Mouse (Mus musculus): Measurements from ENCODE around the gene Ralgps1. TPM values are rescaled to one million over a fixed set of nuclear protein-coding genes. Genes with fewer than 3 reads are reported as not detected.

The Ralgps1 gene
- 1.2 and 1.5 TPM in 2 replicates for total RNA-seq (2012; rRNA removed)
- 0.62 and 0.95 TPM in 2 replicates for total RNA-seq (2014; rRNA removed)
- 1.3 and 2.1 TPM in 2 replicates for polyA plus RNA-seq (2012; ENCODE audit: insufficient read length, low read depth)

DNA sequence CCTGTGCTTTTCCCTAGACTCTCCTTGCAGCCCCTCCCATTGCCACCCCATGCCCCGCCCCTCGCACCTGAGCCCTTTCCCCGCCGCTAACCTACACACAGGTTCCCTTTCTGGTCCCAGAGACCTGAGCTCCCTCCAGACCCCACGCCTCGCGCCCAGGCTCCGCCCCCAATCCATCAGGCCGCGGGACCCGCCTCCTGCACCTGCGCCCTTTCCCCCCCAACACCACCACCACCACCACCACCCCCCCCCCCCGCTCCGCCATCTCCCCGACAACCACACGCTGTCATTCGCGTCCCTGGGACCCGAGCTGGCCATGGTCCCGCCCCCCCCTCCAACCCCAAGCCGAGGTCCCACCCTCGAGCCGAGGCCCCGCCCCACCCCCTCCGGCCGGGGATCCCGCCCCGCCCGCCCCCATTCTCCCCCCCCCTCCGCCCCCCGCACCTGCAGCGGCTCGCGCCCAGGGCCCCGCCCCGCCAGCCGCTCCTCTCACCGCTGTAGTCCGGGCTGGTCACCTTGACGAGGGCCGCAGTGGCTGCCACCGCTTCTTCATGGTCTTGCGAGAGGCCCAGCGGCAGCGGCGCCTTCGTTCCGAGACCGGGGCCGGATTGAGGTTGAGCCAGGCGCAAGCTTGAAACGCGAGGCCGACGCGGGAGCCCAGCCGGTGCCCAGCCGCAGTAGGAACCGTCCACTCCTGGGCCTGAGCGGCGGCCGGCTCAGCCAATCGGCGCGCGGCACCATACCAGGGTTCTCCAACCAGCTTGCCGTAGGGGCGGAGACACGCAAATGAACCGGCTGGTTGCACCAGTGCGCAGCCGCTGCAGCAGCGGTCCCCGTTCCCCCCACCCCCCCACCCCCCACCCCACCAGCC lies at the start of gene Ralgps1:
Ralgps1 (minus strand) TSS at position 710 of the 871 bp plus-strand sequence.
- H3K79me2 ChIP-seq (replicated peaks; ENCODE audit: control insufficient read depth, extremely low read depth, insufficient read depth, poor library complexity, severe bottlenecking): no peaks in the 10 kb centered on the region
- H3K4me3 ChIP-seq (replicated peaks in 1 of 3; ENCODE audit: low read depth in 2 of 3, low read length in 2 of 3, poor library complexity in 1 of 3): peak within 1 kb of the TSS; percentile 52 to 80 (median 63)
- peaks cover 0 to 13% of the 10 kb centered on the region in 2 experiments for H3K36me3 ChIP-seq (replicated peaks in 1 of 2; ENCODE audit: control insufficient read depth in 1 of 2, insufficient read depth in 1 of 2, low read length in 1 of 2)
- peaks cover 7% of the 10 kb centered on the region for H3K27me3 ChIP-seq (replicated peaks)
- dilution Hi-C loops (cut with MboI; ENCODE audit: extremely low pct_ligation_motif_present, extremely low pct_unique_long_range_greater_than_20kb, low sequenced_read_pairs) (no loop called here), in situ Hi-C loops (cut with MboI; ENCODE audit: low pct_ligation_motif_present, low pct_unique_long_range_greater_than_20kb, low sequenced_read_pairs) (loop anchor here (25.0 kb wide), 1 partner anchor 384 kb away; the partner anchor contains the start of gene Slc2a8)
- peak within 1 kb of the TSS; percentile 29; the same call in 1 of the 2 replicates for H3K27ac ChIP-seq (ENCODE audit: insufficient read depth, low read depth)
- peaks cover 0 to 14% of the 10 kb centered on the region in 2 experiments; a peak in 2 of 4 replicates for H3K4me1 ChIP-seq (ENCODE audit: control insufficient read depth in 1 of 2, insufficient read depth in 2 of 2)
- H3K9me3 ChIP-seq (replicated peaks; ENCODE audit: low read length): no peaks in the 10 kb centered on the region
- peak within 1 kb of the TSS; percentile 98 for H3K4me2 ChIP-seq (ENCODE audit: insufficient read depth, low read depth, poor library complexity, severe bottlenecking)
- peak; percentile 92 for DNase-seq (ENCODE audit: extremely low read depth)
- H3K9ac ChIP-seq (ENCODE audit: insufficient read depth, low read depth): peak within 1 kb of the TSS; percentile 39
- TF ChIP-seq ZKSCAN1 (IDR thresholded peaks at IDR 0.05; ENCODE audit: borderline replicate concordance, low read depth, low read length) (no peak), CHD1 (IDR thresholded peaks at IDR 0.05; ENCODE audit: low read depth, low read length) (no peak), TCF12 (IDR thresholded peaks at IDR 0.05; ENCODE audit: low read depth, low read length) (no peak; the same call in 1 of the 2 replicates), KAT2A (IDR thresholded peaks at IDR 0.05; ENCODE audit: insufficient replicate concordance, low read length) (no peak), MAZ (IDR thresholded peaks at IDR 0.05; ENCODE audit: low read depth, low read length) (peak; percentile 29; the same call in 1 of the 2 replicates), JUND (conservative IDR thresholded peaks at IDR 0.05; ENCODE audit: low read depth, low read length) (no peak), ZMIZ1 (IDR thresholded peaks at IDR 0.05; ENCODE audit: low read depth, low read length) (no peak), ELF1 (IDR thresholded peaks at IDR 0.05; ENCODE audit: low read depth, low read length) (no peak), ETS1 (conservative IDR thresholded peaks at IDR 0.05; ENCODE audit: low read depth, low read length) (no peak), CHD2 (IDR thresholded peaks at IDR 0.05; ENCODE audit: low read length) (peak; percentile 81), JUN (IDR thresholded peaks at IDR 0.05; ENCODE audit: insufficient read depth, low read depth, low read length) (no peak), CTCF (conservative IDR thresholded peaks at IDR 0.05 in 1 of 2, IDR thresholded peaks at IDR 0.05 in 1 of 2; ENCODE audit: low read depth in 2 of 2, low read length in 2 of 2) (no peak), POLR2AphosphoS2 (IDR thresholded peaks at IDR 0.05; ENCODE audit: low read depth, low read length) (no peak), SIN3A (IDR thresholded peaks at IDR 0.05; ENCODE audit: low read length) (0 out of 2 replicates have a peak, but pooled peaks have one; percentile 63), ZC3H11A (IDR thresholded peaks at IDR 0.05; ENCODE audit: low read depth, low read length) (no peak), MXI1 (IDR thresholded peaks at IDR 0.05; ENCODE audit: low read depth, low read length) (0 out of 2 replicates have a peak, but pooled peaks have one; percentile 16), NELFE (IDR thresholded peaks at IDR 0.05; ENCODE audit: low read depth, low read length) (no peak), PAX5 (IDR thresholded peaks at IDR 0.05; ENCODE audit: low read length) (no peak), NRF1 (IDR thresholded peaks at IDR 0.05; ENCODE audit: low read depth, low read length) (peak; percentile 82), RAD21 (IDR thresholded peaks at IDR 0.05; ENCODE audit: low read depth, low read length) (no peak), EP300 (IDR thresholded peaks at IDR 0.05; ENCODE audit: low read length) (no peak), POLR2A (IDR thresholded peaks at IDR 0.05; ENCODE audit: low read depth, low read length) (peak; percentile 40; the same call in 1 of the 2 replicates), IRF4 (IDR thresholded peaks at IDR 0.05; ENCODE audit: low read depth, low read length) (0 out of 2 replicates have a peak, but pooled peaks have one; percentile 7), TBP (conservative IDR thresholded peaks at IDR 0.05; ENCODE audit: low read depth, low read length) (no peak), E2F4 (IDR thresholded peaks at IDR 0.05; ENCODE audit: insufficient replicate concordance, low read depth, low read length) (no peak), ZNF384 (IDR thresholded peaks at IDR 0.05; ENCODE audit: low read depth, low read length) (no peak), MEF2A (IDR thresholded peaks at IDR 0.05; ENCODE audit: borderline replicate concordance, low read depth, low read length) (no peak), GABPA (IDR thresholded peaks at IDR 0.05; ENCODE audit: insufficient replicate concordance, low read depth, low read length) (no peak), SMC3 (IDR thresholded peaks at IDR 0.05; ENCODE audit: low read depth, low read length) (no peak), BHLHE40 (IDR thresholded peaks at IDR 0.05; ENCODE audit: low read depth, low read length) (no peak), RCOR1 (conservative IDR thresholded peaks at IDR 0.05; ENCODE audit: low read depth, low read length) (no peak), USF1 (IDR thresholded peaks at IDR 0.05; ENCODE audit: low read depth, low read length) (no peak)

Data from CH12.LX (cell line).